Mouse (Mus musculus): ENCODE measurements around the gene Ano8. TPM values are rescaled to one million over a fixed set of nuclear protein-coding genes. Genes with fewer than 3 reads are reported as not detected.

The Ano8 gene
- 20.5 TPM for total RNA-seq (2023)

DNA sequence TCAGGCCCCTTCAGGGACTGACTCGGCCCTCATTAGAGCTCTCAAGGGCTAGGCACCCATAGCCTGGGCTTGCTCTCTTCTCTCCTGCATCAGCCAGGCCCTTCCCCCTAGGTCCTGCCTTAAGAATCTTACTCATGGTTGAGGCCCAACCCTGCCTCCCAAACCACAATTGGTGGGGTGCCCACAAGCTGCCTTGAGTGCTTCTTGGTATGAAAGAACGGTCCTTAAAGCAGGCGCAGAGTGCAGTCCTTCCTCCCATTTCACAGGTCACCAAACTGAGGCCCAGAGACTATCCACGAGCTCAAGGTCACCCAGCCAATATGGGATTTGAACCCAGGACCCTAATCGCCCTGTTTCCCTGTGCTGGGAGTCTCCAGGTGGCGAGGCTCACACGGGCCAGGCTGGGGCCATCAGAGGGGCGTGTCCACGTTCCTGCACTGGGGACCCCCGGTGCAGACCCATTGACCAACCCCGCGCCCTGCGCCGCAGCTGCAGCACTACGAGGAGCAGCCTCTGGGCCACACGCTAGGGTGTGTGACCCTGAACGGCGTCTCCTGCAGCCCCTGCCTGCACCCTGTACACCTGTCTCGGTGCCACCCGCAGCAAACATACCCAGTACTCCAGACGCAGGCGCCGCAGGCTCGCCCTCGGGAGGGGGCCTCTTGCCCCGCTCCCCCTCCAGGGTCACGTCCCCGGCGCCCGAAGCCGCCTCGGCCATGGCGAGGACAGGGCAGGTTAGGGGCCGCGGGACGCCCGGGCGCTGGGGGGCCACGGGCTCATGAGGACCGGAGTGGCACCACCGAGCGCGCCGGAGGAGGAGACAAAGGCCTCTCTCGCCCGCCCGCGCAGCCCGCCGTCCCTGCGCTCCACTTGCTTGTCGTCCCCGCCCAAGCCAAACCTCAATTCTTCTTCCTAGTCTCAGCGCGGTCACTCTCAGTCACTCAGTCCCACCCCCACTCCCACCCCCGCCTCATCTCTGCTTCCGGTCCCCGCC, at the start of gene Ano8:
TSS of gene Ano8 (minus strand) at position 822 of the 994 bp plus-strand sequence.

GRCm38 (mm10) chr8:71525226-71526050, 39.7 kb upstream of the Ano8 start, which contains the start of gene Ccdc194:
TSS of gene Ccdc194 (minus strand) at chr8:71525711.

GRCm38 (mm10) chr8:71511644-71512043, 25.9 kb upstream of the Ano8 start, which contains the start of gene Plvap:
TSS of gene Plvap (minus strand) at chr8:71511752.

GRCm38 (mm10) chr8:71487691-71488445, 2.1 kb upstream of the Ano8 start, which contains the start of gene Gtpbp3:
TSS of gene Gtpbp3 (plus strand) at chr8:71488103.

DNA sequence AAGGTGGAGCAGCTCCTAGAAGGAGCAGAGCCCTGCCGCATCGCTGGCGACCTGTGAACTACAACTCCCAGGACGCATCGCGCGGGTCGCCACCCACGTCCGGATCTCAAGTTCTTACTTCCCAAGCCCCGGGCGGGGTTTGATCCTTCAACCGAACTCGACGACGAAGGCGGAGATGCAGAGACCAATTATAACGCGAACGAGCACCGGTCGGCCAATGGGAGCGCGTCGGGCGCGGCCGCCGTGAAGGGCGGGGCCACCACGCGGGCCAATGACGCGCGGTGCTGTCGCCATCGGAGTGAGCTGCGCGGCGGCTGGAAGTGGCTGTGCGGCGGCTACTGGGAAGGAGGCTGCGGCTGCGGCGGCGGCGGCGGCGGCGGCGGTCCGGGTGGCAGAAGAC, 16.8 kb downstream of the Ano8 start, which contains the start of gene Dda1:
TSS of gene Dda1 (plus strand) at position 284 of the 400 bp plus-strand sequence.

GRCm38 (mm10) chr8:71464513-71465500, 21.0 kb downstream of the Ano8 start, which contains the start of gene Mrpl34:
TSS of gene Mrpl34 (plus strand) at chr8:71464959.

GRCm38 (mm10) chr8:71463188-71464033, 22.4 kb downstream of the Ano8 start, which contains the start of gene Abhd8:
TSS of gene Abhd8 (minus strand) at chr8:71463655.

Other genes starting within 250 kb of the Ano8 start
- 147 TPM for gene Myo9b, start 213.2 kb downstream of the Ano8 start, total RNA-seq (2023)
- gene Haus8, start 213.0 kb downstream of the Ano8 start, total RNA-seq (2023): 39.8 TPM
- gene Use1, start 119.1 kb downstream of the Ano8 start, total RNA-seq (2023): 304 TPM
- gene Ocel1, start 114.7 kb downstream of the Ano8 start, total RNA-seq (2023): 23.7 TPM
- gene Nr2f6, start 104.0 kb downstream of the Ano8 start, total RNA-seq (2023): 5.0 TPM
- gene Ushbp1, start 90.2 kb downstream of the Ano8 start, total RNA-seq (2023): not detected
- 93.6 TPM for gene Babam1, start 89.1 kb downstream of the Ano8 start, total RNA-seq (2023)
- 1.3 TPM for gene Ankle1, start 80.0 kb downstream of the Ano8 start, total RNA-seq (2023)
- gene Abhd8, start 22.3 kb downstream of the Ano8 start, total RNA-seq (2023): 80.8 TPM
- 20.2 TPM for gene Mrpl34, start 21.0 kb downstream of the Ano8 start, total RNA-seq (2023)
- gene Dda1, start 16.8 kb downstream of the Ano8 start, total RNA-seq (2023): 104 TPM
- gene Gtpbp3, start 2.1 kb upstream of the Ano8 start, total RNA-seq (2023): 10.3 TPM
- gene Plvap, start 25.8 kb upstream of the Ano8 start, total RNA-seq (2023): 0.56 TPM
- not detected for gene Ccdc194, start 39.7 kb upstream of the Ano8 start, total RNA-seq (2023)
- gene Bst2, start 51.5 kb upstream of the Ano8 start, total RNA-seq (2023): 56.4 TPM
- gene Mvb12a, start 57.0 kb upstream of the Ano8 start, total RNA-seq (2023): 27.1 TPM
- 1.2 TPM for gene Tmem221, start 72.9 kb upstream of the Ano8 start, total RNA-seq (2023)
- gene Nxnl1, start 80.6 kb upstream of the Ano8 start, total RNA-seq (2023): not detected
- gene Slc27a1, start 82.9 kb upstream of the Ano8 start, total RNA-seq (2023): 5.5 TPM
- gene Pgls, start 106.2 kb upstream of the Ano8 start, total RNA-seq (2023): 49.5 TPM
- gene Fam129c, start 111.7 kb upstream of the Ano8 start, total RNA-seq (2023): 13.7 TPM
- 42.5 TPM for gene Colgalt1, start 125.0 kb upstream of the Ano8 start, total RNA-seq (2023)
- 0.53 TPM for gene Unc13a, start 185.8 kb upstream of the Ano8 start, total RNA-seq (2023)
- 72.0 TPM for gene Jak3, start 190.3 kb upstream of the Ano8 start, total RNA-seq (2023)
- 50.8 TPM for gene Insl3, start 203.3 kb upstream of the Ano8 start, total RNA-seq (2023)
- gene B3gnt3, start 215.8 kb upstream of the Ano8 start, total RNA-seq (2023): 0.53 TPM
- gene Fcho1, start 239.8 kb upstream of the Ano8 start, total RNA-seq (2023): 99.7 TPM